Mouse (Mus musculus): ENCODE measurements around the gene Abcf2. TPM values are rescaled to one million over a fixed set of nuclear protein-coding genes. Genes with fewer than 3 reads are reported as not detected.

Abcf2 gene
- polyA plus RNA-seq, 1 experiment from 2014 or later, result 121 TPM

GRCm38 (mm10) chr5:24542643-24543042 lies 34.6 kb downstream of the Abcf2 start:
- Histone ChIP-seq H3K36me3 (ENCODE audit: control insufficient read depth, insufficient read depth, low read length) (no peaks in the 10 kb centered on the region), H3K4me1 (replicated peaks; ENCODE audit: control insufficient read depth, insufficient read depth, low read length) (no peaks in the 10 kb centered on the region; the same call in 1 of the 2 replicates), H3K4me2 (replicated peaks; ENCODE audit: low read depth, low read length) (no peak overlapping the region), H3K27ac (ENCODE audit: low read depth, low read length) (no peak overlapping the region), H3K9me3 (ENCODE audit: control insufficient read depth, low read length) (no peaks in the 10 kb centered on the region), H3K9ac (ENCODE audit: low read depth, low read length) (no peak overlapping the region), H3K27me3 (ENCODE audit: control insufficient read depth, insufficient read depth, low read length) (no peaks in the 10 kb centered on the region), H3K4me3 (ENCODE audit: low read depth, low read length) (no peak overlapping the region)
- ATAC-seq (ENCODE audit: low FRiP score) (no peak), DNase-seq (ENCODE audit: low spot score) (no peak)
- WGBS, result 78% methylated on average over 7 of the region's 7 CpGs

- Histone ChIP-seq H3K27me3 (ENCODE audit: control insufficient read depth, insufficient read depth, low read length) (no peaks in the 10 kb centered on the region), H3K4me3 (ENCODE audit: low read depth, low read length) (no peak overlapping the region), H3K36me3 (ENCODE audit: control insufficient read depth, insufficient read depth, low read length) (no peaks in the 10 kb centered on the region), H3K27ac (ENCODE audit: low read depth, low read length) (no peak overlapping the region), H3K4me1 (replicated peaks; ENCODE audit: control insufficient read depth, insufficient read depth, low read length) (no peaks in the 10 kb centered on the region; the same call in 1 of the 2 replicates), H3K9ac (ENCODE audit: low read depth, low read length) (no peak overlapping the region), H3K9me3 (ENCODE audit: control insufficient read depth, low read length) (no peaks in the 10 kb centered on the region), H3K4me2 (replicated peaks; ENCODE audit: low read depth, low read length) (no peak overlapping the region)
- no peak for DNase-seq (ENCODE audit: low spot score)
- no peak for ATAC-seq (ENCODE audit: low FRiP score)
- 45% methylated on average over 6 of the region's 6 CpGs for WGBS
Observed at GRCm38 (mm10) chr5:24541144-24541569, 36.1 kb downstream of the Abcf2 start.

- H3K4me2 ChIP-seq (replicated peaks; ENCODE audit: low read depth, low read length), result no peak within 1 kb of the TSS
- no peak for DNase-seq (ENCODE audit: low spot score)
- 48% methylated on average over 14 of the region's 14 CpGs for WGBS
- H3K9ac ChIP-seq (ENCODE audit: low read depth, low read length), result no peak within 1 kb of the TSS
- no peak for ATAC-seq (ENCODE audit: low FRiP score)
- no peak within 1 kb of the TSS for H3K27ac ChIP-seq (ENCODE audit: low read depth, low read length)
- H3K27me3 ChIP-seq (ENCODE audit: control insufficient read depth, insufficient read depth, low read length), result no peaks in the 10 kb centered on the region
- no peaks in the 10 kb centered on the region; the same call in 1 of the 2 replicates for H3K4me1 ChIP-seq (replicated peaks; ENCODE audit: control insufficient read depth, insufficient read depth, low read length)
- H3K4me3 ChIP-seq (ENCODE audit: low read depth, low read length), result no peak within 1 kb of the TSS
- H3K36me3 ChIP-seq (ENCODE audit: control insufficient read depth, insufficient read depth, low read length), result no peaks in the 10 kb centered on the region
- H3K9me3 ChIP-seq (ENCODE audit: control insufficient read depth, low read length), result no peaks in the 10 kb centered on the region
Observed at GRCm38 (mm10) chr5:24540387-24541143, 36.7 kb downstream of the Abcf2 start, which contains the start of gene Asb10. Asb10 (minus strand) TSS chr5:24540978.

GRCm38 (mm10) chr5:24539571-24540296 lies 37.5 kb downstream of the Abcf2 start:
- Histone ChIP-seq H3K27ac (ENCODE audit: low read depth, low read length) (no peak overlapping the region), H3K4me2 (replicated peaks; ENCODE audit: low read depth, low read length) (no peak overlapping the region), H3K9ac (ENCODE audit: low read depth, low read length) (no peak overlapping the region), H3K27me3 (ENCODE audit: control insufficient read depth, insufficient read depth, low read length) (no peaks in the 10 kb centered on the region), H3K4me3 (ENCODE audit: low read depth, low read length) (no peak overlapping the region), H3K9me3 (ENCODE audit: control insufficient read depth, low read length) (no peaks in the 10 kb centered on the region), H3K36me3 (ENCODE audit: control insufficient read depth, insufficient read depth, low read length) (no peaks in the 10 kb centered on the region), H3K4me1 (replicated peaks; ENCODE audit: control insufficient read depth, insufficient read depth, low read length) (no peaks in the 10 kb centered on the region; the same call in 1 of the 2 replicates)
- no peak for DNase-seq (ENCODE audit: low spot score)
- ATAC-seq (ENCODE audit: low FRiP score), result no peak
- 79% methylated on average over 22 of the region's 22 CpGs for WGBS

GRCm38 (mm10) chr5:24537618-24538017 lies 39.6 kb downstream of the Abcf2 start:
- DNase-seq (ENCODE audit: low spot score) (no peak), ATAC-seq (ENCODE audit: low FRiP score) (no peak)
- Histone ChIP-seq H3K36me3 (ENCODE audit: control insufficient read depth, insufficient read depth, low read length) (no peaks in the 10 kb centered on the region), H3K9me3 (ENCODE audit: control insufficient read depth, low read length) (no peaks in the 10 kb centered on the region), H3K4me3 (ENCODE audit: low read depth, low read length) (no peak overlapping the region), H3K4me2 (replicated peaks; ENCODE audit: low read depth, low read length) (no peak overlapping the region), H3K4me1 (replicated peaks; ENCODE audit: control insufficient read depth, insufficient read depth, low read length) (no peaks in the 10 kb centered on the region; the same call in 1 of the 2 replicates), H3K27ac (ENCODE audit: low read depth, low read length) (no peak overlapping the region), H3K9ac (ENCODE audit: low read depth, low read length) (no peak overlapping the region), H3K27me3 (ENCODE audit: control insufficient read depth, insufficient read depth, low read length) (no peaks in the 10 kb centered on the region)
- 66% methylated on average over 16 of the region's 16 CpGs for WGBS

- H3K4me1 ChIP-seq (replicated peaks; ENCODE audit: control insufficient read depth, insufficient read depth, low read length), result no peaks in the 10 kb centered on the region; the same call in 1 of the 2 replicates
- H3K36me3 ChIP-seq (ENCODE audit: control insufficient read depth, insufficient read depth, low read length), result no peaks in the 10 kb centered on the region
- no peak overlapping the region for H3K4me2 ChIP-seq (replicated peaks; ENCODE audit: low read depth, low read length)
- H3K4me3 ChIP-seq (ENCODE audit: low read depth, low read length), result no peak overlapping the region
- H3K27me3 ChIP-seq (ENCODE audit: control insufficient read depth, insufficient read depth, low read length), result no peaks in the 10 kb centered on the region
- ATAC-seq (ENCODE audit: low FRiP score) (no peak), DNase-seq (ENCODE audit: low spot score) (no peak)
- no peak overlapping the region for H3K9ac ChIP-seq (ENCODE audit: low read depth, low read length)
- 82% methylated on average over 5 of the region's 5 CpGs for WGBS
- no peak overlapping the region for H3K27ac ChIP-seq (ENCODE audit: low read depth, low read length)
- H3K9me3 ChIP-seq (ENCODE audit: control insufficient read depth, low read length), result no peaks in the 10 kb centered on the region
Observed at GRCm38 (mm10) chr5:24536511-24536910, 40.8 kb downstream of the Abcf2 start.

- Histone ChIP-seq H3K4me3 (ENCODE audit: low read depth, low read length) (no peak overlapping the region), H3K4me1 (replicated peaks; ENCODE audit: control insufficient read depth, insufficient read depth, low read length) (no peaks in the 10 kb centered on the region; the same call in 1 of the 2 replicates), H3K27ac (ENCODE audit: low read depth, low read length) (no peak overlapping the region), H3K9me3 (ENCODE audit: control insufficient read depth, low read length) (no peaks in the 10 kb centered on the region), H3K9ac (ENCODE audit: low read depth, low read length) (no peak overlapping the region), H3K36me3 (ENCODE audit: control insufficient read depth, insufficient read depth, low read length) (no peaks in the 10 kb centered on the region), H3K4me2 (replicated peaks; ENCODE audit: low read depth, low read length) (no peak overlapping the region), H3K27me3 (ENCODE audit: control insufficient read depth, insufficient read depth, low read length) (no peaks in the 10 kb centered on the region; the same call in 1 of the 2 replicates)
- DNase-seq (ENCODE audit: low spot score) (no peak), ATAC-seq (ENCODE audit: low FRiP score) (no peak)
- WGBS, result 87% methylated on average over 3 of the region's 3 CpGs
Observed at GRCm38 (mm10) chr5:24535731-24536130, 41.5 kb downstream of the Abcf2 start.

- no peak overlapping the region for H3K27ac ChIP-seq (ENCODE audit: low read depth, low read length)
- no peak for ATAC-seq (ENCODE audit: low FRiP score)
- 55% methylated on average over 5 of the region's 5 CpGs for WGBS
- H3K36me3 ChIP-seq (ENCODE audit: control insufficient read depth, insufficient read depth, low read length), result no peaks in the 10 kb centered on the region
- no peak overlapping the region for H3K9ac ChIP-seq (ENCODE audit: low read depth, low read length)
- DNase-seq (ENCODE audit: low spot score), result no peak
- H3K4me3 ChIP-seq (ENCODE audit: low read depth, low read length), result no peak overlapping the region
- H3K4me1 ChIP-seq (replicated peaks; ENCODE audit: control insufficient read depth, insufficient read depth, low read length), result no peaks in the 10 kb centered on the region; the same call in 1 of the 2 replicates
- no peaks in the 10 kb centered on the region for H3K9me3 ChIP-seq (ENCODE audit: control insufficient read depth, low read length)
- H3K27me3 ChIP-seq (ENCODE audit: control insufficient read depth, insufficient read depth, low read length), result peaks cover 3% of the 10 kb centered on the region
- H3K4me2 ChIP-seq (replicated peaks; ENCODE audit: low read depth, low read length), result no peak overlapping the region
Observed at GRCm38 (mm10) chr5:24534292-24534691, 43.0 kb downstream of the Abcf2 start.

Measured in hindbrain, embryonic 11.5 days (tissue).